12 mouse cellular contexts compared by ENCODE assay signal in genomic region chr16:46617544-46618335, GRCm38 (mm10).
DNase-seq lines count a peak whose midpoint lies in the region; ATAC-seq lines count a peak whose summit lies in the region.
"Had no signal": no experiment of that assay in that cellular context is flagged by ENCODE, and none has a peak within 500 bp of the region (broad histone marks: within the 10 kb centered on the region; RNA-seq: fewer than 3 reads in every experiment).

No protein-coding gene starts in this region.

- no peaks in the 10 kb centered on the region for H3K4me1 ChIP-seq in hindbrain, embryonic 16.5 days (ENCODE audit: control insufficient read depth, insufficient read depth, low read depth, low read length)
- H3K4me1 ChIP-seq: heart, embryonic 12.5 days; megakaryocyte, embryonic 14.5 days had no signal

- peak; percentile 36 for DNase-seq in embryo, embryonic 10 days (ENCODE audit: low spot score)
- DNase-seq in embryo, embryonic 9.5 days (ENCODE audit: extremely low spot score): no peak
- peak; percentile 14 for DNase-seq in left cerebral cortex, postnatal 4 days
- no peak for DNase-seq in left cerebral cortex, adult 11 months (ENCODE audit: low spot score)
- DNase-seq in embryo, embryonic 11.5 days (ENCODE audit: low read depth, low spot score): peak; percentile 4
- peak; percentile 22 for DNase-seq in large intestine, adult 2 months (ENCODE audit: low read depth, low spot score)
- no peak for DNase-seq in left cerebral cortex, postnatal 14 days (ENCODE audit: low spot score in 2 of 2)
- DNase-seq: cerebellum, adult 2 months had no signal

- 26% methylated on average over 13 of the region's 13 CpGs for WGBS in large intestine, adult 2 months
- 64% methylated on average over 13 of the region's 13 CpGs for WGBS in hindbrain, embryonic 16.5 days

- H3K9ac ChIP-seq in hindbrain, embryonic 16.5 days (ENCODE audit: low read depth, low read length): no peak overlapping the region
- H3K9ac ChIP-seq: heart, embryonic 12.5 days; liver, embryonic 14.5 days had no signal

- intact Hi-C loops in left cerebral cortex, postnatal 4 days (cut with DNase I): no loop called here
- intact Hi-C loops in left cerebral cortex, postnatal 14 days (cut with DNase I): no loop called here

- no peak overlapping the region for H3K4me3 ChIP-seq in hindbrain, embryonic 16.5 days (ENCODE audit: low read length)
- H3K4me3 ChIP-seq: heart, embryonic 12.5 days; megakaryocyte, embryonic 14.5 days had no signal

- H3K27me3 ChIP-seq in hindbrain, embryonic 16.5 days (replicated peaks; ENCODE audit: control insufficient read depth, insufficient read depth, low read length): no peaks in the 10 kb centered on the region
- H3K27me3 ChIP-seq: heart, embryonic 12.5 days; megakaryocyte, embryonic 14.5 days had no signal

- no peak for ATAC-seq in hindbrain, embryonic 16.5 days

- H3K27ac ChIP-seq in hindbrain, embryonic 16.5 days (ENCODE audit: low read depth, low read length): no peak overlapping the region
- H3K27ac ChIP-seq: liver, embryonic 14.5 days had no signal

- H3K36me3 ChIP-seq in hindbrain, embryonic 16.5 days (ENCODE audit: control insufficient read depth, insufficient read depth, low read length): no peaks in the 10 kb centered on the region
- H3K36me3 ChIP-seq: heart, embryonic 12.5 days had no signal

- H3K9me3 ChIP-seq in hindbrain, embryonic 16.5 days (ENCODE audit: control insufficient read depth, low read length): no peaks in the 10 kb centered on the region
- H3K9me3 ChIP-seq: heart, embryonic 12.5 days had no signal

- H3K4me2 ChIP-seq in hindbrain, embryonic 16.5 days (ENCODE audit: low read length): no peak overlapping the region
- H3K4me2 ChIP-seq: heart, embryonic 12.5 days had no signal

Comparison
In these comparisons a context has a peak if more than half of its experiments do, and no peak if none do; other contexts are left out.
1. DNase-seq: peak in embryo, embryonic 10 days (single experiment), left cerebral cortex, postnatal 4 days (single experiment), embryo, embryonic 11.5 days (single experiment) and large intestine, adult 2 months (single experiment); none in embryo, embryonic 9.5 days (single experiment), left cerebral cortex, adult 11 months (single experiment) and left cerebral cortex, postnatal 14 days (0 of 2).